In the genomic region with DNA sequence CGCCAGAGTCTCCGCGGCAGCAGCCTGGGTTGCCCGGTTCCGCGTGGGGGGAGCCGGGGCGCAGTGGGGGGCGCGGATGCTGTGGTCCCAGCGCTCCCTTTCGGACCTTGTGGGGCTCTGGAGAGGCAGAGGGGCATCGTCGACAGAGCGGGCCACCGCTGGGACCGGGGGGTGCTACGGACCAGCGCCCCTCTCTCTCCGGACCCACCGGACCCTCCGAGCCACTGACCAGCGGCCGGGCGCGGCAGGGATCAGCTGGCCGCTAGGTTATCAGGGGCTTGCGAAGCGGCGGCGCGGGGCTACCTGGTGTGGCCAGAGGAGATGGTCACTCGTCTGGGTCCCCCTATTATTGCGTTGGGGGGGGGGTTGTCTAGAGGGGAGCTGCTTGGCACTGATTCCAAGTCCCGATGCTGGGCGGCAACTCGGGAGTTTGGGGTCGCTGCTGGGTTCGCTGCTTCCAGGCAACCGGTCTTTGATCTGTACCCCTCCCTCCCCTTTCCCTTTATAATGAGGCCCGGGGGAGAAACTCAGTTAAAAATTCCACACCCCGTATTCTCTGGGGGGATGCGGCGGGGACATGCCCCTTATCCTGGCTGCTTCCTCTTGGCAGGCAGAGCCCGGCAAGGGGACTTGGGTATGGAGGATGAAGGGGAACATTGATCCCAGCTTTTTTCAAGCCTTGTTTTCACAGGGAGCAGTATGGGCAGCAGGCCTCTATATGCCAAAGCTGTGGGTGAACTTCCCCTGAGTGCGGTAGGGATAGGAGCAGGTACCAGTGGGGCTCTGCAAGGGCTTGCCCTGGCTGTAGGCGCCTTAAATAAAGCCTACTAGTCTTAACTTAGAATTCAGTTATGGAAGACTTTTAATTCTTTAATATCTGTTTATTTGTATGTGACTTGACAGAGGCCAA, we compare ENCODE assay signal across 8 mouse cellular contexts. TPM values are rescaled to one million over a fixed set of nuclear protein-coding genes. Genes with fewer than 3 reads are reported as not detected.
DNase-seq lines count a peak whose midpoint lies in the region; ATAC-seq and TF ChIP-seq lines count a peak whose summit lies in the region.

No protein-coding gene starts in this region.

- peak overlapping the region; percentile 51 for H3K4me2 ChIP-seq in heart, postnatal 0 days (ENCODE audit: low read depth, low read length)
- H3K4me2 ChIP-seq in limb, embryonic 15.5 days: peak overlapping the region; percentile 99
- peak overlapping the region; percentile 95 for H3K4me2 ChIP-seq in stomach, embryonic 15.5 days

- no peaks in the 10 kb centered on the region for H3K36me3 ChIP-seq in heart, postnatal 0 days (replicated peaks; ENCODE audit: control insufficient read depth, insufficient read depth, low read length)
- no peaks in the 10 kb centered on the region for H3K36me3 ChIP-seq in limb, embryonic 15.5 days
- no peaks in the 10 kb centered on the region for H3K36me3 ChIP-seq in stomach, embryonic 15.5 days

- H3K9me3 ChIP-seq in heart, postnatal 0 days (replicated peaks; ENCODE audit: control insufficient read depth, low read length): no peaks in the 10 kb centered on the region
- H3K9me3 ChIP-seq in limb, embryonic 15.5 days: no peaks in the 10 kb centered on the region
- no peaks in the 10 kb centered on the region for H3K9me3 ChIP-seq in stomach, embryonic 15.5 days

- TF ChIP-seq EP300 in heart, postnatal 0 days (IDR thresholded peaks at IDR 0.05; ENCODE audit: low read depth): no peak

- peak; percentile 9 for DNase-seq in layer of hippocampus, adult 11-12 months (ENCODE audit: low spot score)
- DNase-seq in layer of hippocampus, postnatal 36 days: no peak
- peak; percentile 74 for DNase-seq in cerebellum, adult 9-11 months
- DNase-seq in heart, postnatal 0 days (ENCODE audit: low spot score): no peak
- no peak for DNase-seq in adrenal gland, postnatal 10 days
- no peak for DNase-seq in ovary, postnatal 14 days (ENCODE audit: low spot score)

- no peak overlapping the region for H3K27ac ChIP-seq in heart, postnatal 0 days (ENCODE audit: low read depth)
- H3K27ac ChIP-seq in limb, embryonic 15.5 days: no peak overlapping the region
- no peak overlapping the region for H3K27ac ChIP-seq in stomach, embryonic 15.5 days

- ATAC-seq in heart, postnatal 0 days (ENCODE audit: insufficient read depth, low read depth): no peak
- ATAC-seq in limb, embryonic 15.5 days (ENCODE audit: insufficient number of reproducible peaks, low FRiP score, low TSS enrichment, low read depth): no peak
- 0 out of 2 replicates have a peak, but pooled peaks have one; percentile 23 for ATAC-seq in stomach, embryonic 15.5 days (ENCODE audit: insufficient read depth, low FRiP score, low read depth)

- peak overlapping the region; percentile 40 for H3K4me3 ChIP-seq in heart, postnatal 0 days (ENCODE audit: low read depth, low read length)
- H3K4me3 ChIP-seq in limb, embryonic 15.5 days: peak overlapping the region; percentile 57
- peak overlapping the region; percentile 54 for H3K4me3 ChIP-seq in stomach, embryonic 15.5 days (replicated peaks)

- peaks cover 36% of the 10 kb centered on the region for H3K27me3 ChIP-seq in heart, postnatal 0 days (ENCODE audit: control insufficient read depth, insufficient read depth, low read length)
- H3K27me3 ChIP-seq in limb, embryonic 15.5 days: peaks cover 40% of the 10 kb centered on the region
- peaks cover 37% of the 10 kb centered on the region for H3K27me3 ChIP-seq in stomach, embryonic 15.5 days (replicated peaks)

- no peaks in the 10 kb centered on the region for H3K4me1 ChIP-seq in heart, postnatal 0 days (ENCODE audit: control insufficient read depth, insufficient read depth)
- H3K4me1 ChIP-seq in limb, embryonic 15.5 days: peaks cover 15% of the 10 kb centered on the region
- H3K4me1 ChIP-seq in stomach, embryonic 15.5 days: peaks cover 12% of the 10 kb centered on the region; the same call in 1 of the 2 replicates

- no peak for TF ChIP-seq CTCF in heart, postnatal 0 days (IDR thresholded peaks at IDR 0.05; ENCODE audit: low read depth)

- WGBS in heart, postnatal 0 days: 1% methylated on average over 43 of the region's 47 CpGs
- 2% methylated on average over 46 of the region's 47 CpGs for WGBS in limb, embryonic 15.5 days
- 5% methylated on average over 38 of the region's 47 CpGs for WGBS in stomach, embryonic 15.5 days

- H3K9ac ChIP-seq in heart, postnatal 0 days (replicated peaks; ENCODE audit: low read depth, low read length): no peak overlapping the region
- peak overlapping the region; percentile 47 for H3K9ac ChIP-seq in limb, embryonic 15.5 days
- no peak overlapping the region for H3K9ac ChIP-seq in stomach, embryonic 15.5 days

RNA-seq across cellular contexts. Expression of a gene that starts 1.0 kb away (rescaled TPM):
- 100 to 1,000 TPM; 258 to 259 TPM for total RNA-seq in layer of hippocampus, postnatal 36 days (2021)
- 2.9 TPM in 1 of 2 replicates, not detected in the other for total RNA-seq in heart, postnatal 0 days (2014; rRNA removed; ENCODE audit: low replicate concordance)
- polyA plus RNA-seq in heart, postnatal 0 days (2015; fragmentation: Nextera tagmentation; extraction: Ambion mirVana): 0.42 and 0.48 TPM in 2 replicates
- polyA plus RNA-seq in limb, embryonic 15.5 days (2015; fragmentation: Nextera tagmentation; extraction: Ambion mirVana): 5.7 and 8.2 TPM in 2 replicates
- polyA plus RNA-seq in stomach, embryonic 15.5 days (2015; fragmentation: Nextera tagmentation; extraction: Ambion mirVana): 5.6 and 6.1 TPM in 2 replicates
- 1 to 10 TPM; 1.3 to 2.9 TPM for total RNA-seq in adrenal gland, postnatal 10 days (2021)

Comparison
In these comparisons a context has a peak if more than half of its experiments do, and no peak if none do; other contexts are left out.
1. DNase-seq: peak in layer of hippocampus, adult 11-12 months (single experiment) and cerebellum, adult 9-11 months (single experiment); none in layer of hippocampus, postnatal 36 days (0 of 2), heart, postnatal 0 days (single experiment), adrenal gland, postnatal 10 days (single experiment) and ovary, postnatal 14 days (single experiment).
2. RNA of a gene that starts 1.0 kb away (total RNA-seq): 258 to 259 TPM in layer of hippocampus, postnatal 36 days; 1.3 to 2.9 TPM in adrenal gland, postnatal 10 days and 2.9 TPM in heart, postnatal 0 days; every median in the first group is over 10 times any median in the second.
3. Peak in every context shown above with its lines, with median percentiles within 50 percentile points of each other: H3K4me2 ChIP-seq and H3K4me3 ChIP-seq.